Mouse (Mus musculus) E14TG2a.4 (cell line): ENCODE results near the gene Gm21964.

Source experiments
- CTCF ChIP-seq: conservative IDR thresholded peaks from 2 replicates; pipeline ENCODE4 v1.5.1; 2014; ENCODE audit warnings: low read length
- NANOG ChIP-seq: IDR thresholded peaks from 2 replicates; pipeline ENCODE4 v1.6.1; 2014; ENCODE audit warnings: borderline replicate concordance, low read length, mixed read lengths
- POU5F1 ChIP-seq: IDR thresholded peaks from 2 replicates; pipeline ENCODE4 v1.6.1; 2014; ENCODE audit warnings: low read length, borderline replicate concordance

GRCm38 (mm10) chr8:110101676-110102075, 669 bp downstream of the Gm21964 start:
- TF ChIP-seq CTCF (peak; percentile 9; the same call in 1 of the 2 replicates), POU5F1 (no peak), NANOG (no peak)
